Mouse (Mus musculus) small intestine, adult 2 months (tissue): ENCODE results near the gene Rab42.

Source experiments
- CTCF ChIP-seq: fragments of 200-500 bp; IDR thresholded peaks from 2 replicates; pipeline ENCODE4 v1.5.1; 2012; ENCODE audit warnings: low read depth, mild to moderate bottlenecking, control low read depth, inconsistent platforms, low read length, moderate library complexity, mixed read lengths; ENCODE audit not compliant: insufficient replicate concordance, insufficient read length; ENCODE audit errors: extremely low read depth
- POLR2A ChIP-seq: fragments of 200-500 bp; IDR thresholded peaks from 2 replicates; pipeline ENCODE4 v1.6.1; 2012; ENCODE audit warnings: low read depth, mild to moderate bottlenecking, control low read depth, inconsistent platforms, low read length, moderate library complexity

DNA sequence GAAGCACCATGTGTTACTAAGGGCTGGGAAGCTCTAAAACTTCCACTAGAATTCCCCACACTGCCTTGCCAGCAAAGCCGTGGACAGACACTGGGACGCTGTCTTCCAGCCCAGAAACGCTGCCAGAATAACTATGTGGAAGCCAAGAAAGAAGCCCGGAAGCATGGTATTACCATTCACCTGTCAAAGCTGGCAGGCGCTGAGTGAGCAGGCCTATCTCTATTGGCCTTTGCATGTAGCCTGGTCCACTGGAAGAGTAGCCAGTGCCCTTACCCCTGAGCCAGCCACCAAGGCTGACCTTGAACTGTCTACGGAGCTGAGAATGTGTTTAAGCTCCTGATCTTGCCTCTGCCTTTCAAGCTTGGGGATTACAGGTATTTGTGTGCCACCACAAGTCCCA is 1.7 kb downstream of the Rab42 start:
- TF ChIP-seq POLR2A (no peak), CTCF (no peak)
